Mouse (Mus musculus) lung, postnatal 0 days (tissue): Measurements from ENCODE around the gene Synj1.

Source experiments
- CTCF ChIP-seq: IDR thresholded peaks from 2 replicates; pipeline ENCODE4 v1.5.1; 2016; ENCODE audit warnings: antibody characterized with exemption, mild to moderate bottlenecking
- EP300 ChIP-seq: IDR thresholded peaks from 2 replicates; pipeline ENCODE4 v1.6.1; 2016; ENCODE audit warnings: antibody characterized with exemption, mild to moderate bottlenecking, control low read depth

- TF ChIP-seq CTCF (no peak), EP300 (no peak)
Measured at GRCm38 (mm10) chr16:90989162-90989561, 21.9 kb downstream of the Synj1 start.
